Mouse (Mus musculus): ENCODE results near the gene Nxph4. TPM values are rescaled to one million over a fixed set of nuclear protein-coding genes. Genes with fewer than 3 reads are reported as not detected.

Gene Nxph4
- total RNA-seq, 1 experiment from 2014 or later: not detected

DNA sequence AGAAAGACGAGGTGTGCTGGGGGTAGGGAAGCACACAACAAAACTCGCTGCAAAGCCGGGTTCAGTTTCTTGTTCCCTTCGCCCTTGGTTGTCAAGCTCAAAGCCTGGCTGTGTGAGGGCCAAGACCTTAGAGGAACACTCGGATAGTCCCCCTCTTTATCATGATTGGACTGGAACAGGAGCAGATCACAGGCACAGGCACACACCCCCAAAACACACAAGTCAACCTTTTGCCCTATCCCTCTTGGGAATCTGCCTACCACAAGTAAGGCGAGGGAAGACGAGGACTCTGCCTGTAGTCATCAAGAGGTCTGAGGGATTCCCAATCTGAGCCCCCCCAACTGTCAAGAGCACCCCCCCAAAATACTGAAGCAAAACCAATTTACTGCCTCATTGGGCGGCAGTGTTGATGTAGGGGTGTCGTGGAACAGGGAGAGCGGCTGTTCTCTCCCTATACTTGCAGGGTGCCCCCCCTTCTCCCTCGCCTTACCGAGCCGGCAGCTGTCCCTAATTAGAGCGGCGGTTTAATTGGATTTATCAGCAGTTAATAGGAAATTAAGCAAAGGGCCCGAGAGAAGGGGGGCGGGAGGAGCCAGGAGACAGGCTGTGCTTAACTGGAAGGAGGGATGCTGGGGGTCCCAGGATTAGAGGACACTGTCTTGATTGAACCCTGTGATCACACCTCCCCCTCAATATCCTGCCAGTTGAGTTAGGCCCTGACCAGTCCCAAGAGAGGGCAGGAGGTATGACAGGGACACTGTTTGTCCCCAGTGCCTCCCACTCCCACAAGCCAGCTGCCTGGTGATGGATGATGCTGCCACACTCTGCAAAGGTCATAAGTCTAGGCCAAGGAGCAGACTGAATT, 24.3 kb downstream of the Nxph4 start:
- no peak for ATAC-seq (replicated peaks in 1 of 2; ENCODE audit: insufficient read depth in 1 of 2, low FRiP score in 2 of 2, low TSS enrichment in 1 of 2, low read depth in 1 of 2, poor library complexity in 2 of 2, severe bottlenecking in 2 of 2)

DNA sequence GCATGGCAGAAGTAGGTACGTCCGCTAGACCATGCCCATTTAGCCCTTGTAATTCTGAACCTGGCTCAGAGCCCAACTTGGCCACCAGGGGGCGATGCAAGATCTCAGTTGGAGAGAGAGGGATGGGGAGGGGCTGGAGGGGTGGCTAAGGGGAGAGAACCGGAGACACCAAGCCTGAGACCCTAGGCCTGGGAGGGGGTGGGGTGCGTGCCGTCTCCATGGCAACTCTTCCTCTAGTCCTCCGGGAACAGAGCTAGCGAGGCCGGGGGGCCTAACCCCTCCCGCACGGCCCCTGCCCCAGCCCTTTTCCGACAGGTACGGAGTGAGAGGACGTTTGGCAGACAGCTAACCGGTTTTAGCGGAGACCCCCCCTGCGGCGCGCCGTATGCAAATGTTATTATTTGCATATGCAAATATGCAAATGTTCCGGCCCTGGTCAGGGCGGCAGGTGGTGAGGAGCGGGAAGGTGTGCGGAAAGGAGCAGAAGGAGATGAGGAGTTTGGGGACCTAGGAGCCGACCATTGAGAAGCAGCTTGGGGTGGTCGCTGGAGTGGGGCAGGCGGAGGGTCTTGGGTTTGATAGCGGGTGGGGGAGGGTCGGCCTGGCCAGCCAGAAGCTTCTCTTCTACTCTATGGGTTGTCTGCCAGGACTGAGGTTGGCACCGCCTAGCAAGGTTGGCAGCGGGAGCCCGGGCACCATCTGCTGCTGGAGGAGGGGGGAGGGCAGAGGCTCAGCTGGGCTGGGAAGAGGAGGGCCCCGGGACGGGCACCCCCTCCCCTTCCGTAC, 25.1 kb downstream of the Nxph4 start:
- ATAC-seq (replicated peaks in 1 of 2; ENCODE audit: insufficient read depth in 1 of 2, low FRiP score in 2 of 2, low TSS enrichment in 1 of 2, low read depth in 1 of 2, poor library complexity in 2 of 2, severe bottlenecking in 2 of 2): peak; percentile 13 to 54; a peak in 2 of 4 replicates

DNA sequence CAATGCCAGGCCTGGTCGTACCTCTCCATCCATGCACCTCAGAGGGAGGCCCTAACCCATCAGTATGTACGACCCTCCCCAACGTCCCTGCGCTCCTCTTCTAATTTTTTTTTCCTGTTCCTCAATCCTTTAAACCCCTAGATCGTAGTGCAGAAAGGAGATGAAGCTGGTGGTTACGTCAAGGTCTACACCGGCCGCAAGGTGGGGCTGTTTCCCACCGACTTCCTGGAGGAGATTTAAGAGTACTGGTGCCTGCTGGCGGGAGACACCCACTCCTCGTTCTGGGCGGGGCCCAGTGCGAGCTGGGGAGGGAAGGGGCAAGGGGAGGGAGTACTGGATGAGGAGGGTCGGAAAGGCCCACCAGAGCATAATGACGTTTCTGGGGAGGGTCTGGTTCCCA, 26.1 kb downstream of the Nxph4 start:
- peak; percentile 34 to 36 for ATAC-seq (replicated peaks in 1 of 2; ENCODE audit: insufficient read depth in 1 of 2, low FRiP score in 2 of 2, low TSS enrichment in 1 of 2, low read depth in 1 of 2, poor library complexity in 2 of 2, severe bottlenecking in 2 of 2)

DNA sequence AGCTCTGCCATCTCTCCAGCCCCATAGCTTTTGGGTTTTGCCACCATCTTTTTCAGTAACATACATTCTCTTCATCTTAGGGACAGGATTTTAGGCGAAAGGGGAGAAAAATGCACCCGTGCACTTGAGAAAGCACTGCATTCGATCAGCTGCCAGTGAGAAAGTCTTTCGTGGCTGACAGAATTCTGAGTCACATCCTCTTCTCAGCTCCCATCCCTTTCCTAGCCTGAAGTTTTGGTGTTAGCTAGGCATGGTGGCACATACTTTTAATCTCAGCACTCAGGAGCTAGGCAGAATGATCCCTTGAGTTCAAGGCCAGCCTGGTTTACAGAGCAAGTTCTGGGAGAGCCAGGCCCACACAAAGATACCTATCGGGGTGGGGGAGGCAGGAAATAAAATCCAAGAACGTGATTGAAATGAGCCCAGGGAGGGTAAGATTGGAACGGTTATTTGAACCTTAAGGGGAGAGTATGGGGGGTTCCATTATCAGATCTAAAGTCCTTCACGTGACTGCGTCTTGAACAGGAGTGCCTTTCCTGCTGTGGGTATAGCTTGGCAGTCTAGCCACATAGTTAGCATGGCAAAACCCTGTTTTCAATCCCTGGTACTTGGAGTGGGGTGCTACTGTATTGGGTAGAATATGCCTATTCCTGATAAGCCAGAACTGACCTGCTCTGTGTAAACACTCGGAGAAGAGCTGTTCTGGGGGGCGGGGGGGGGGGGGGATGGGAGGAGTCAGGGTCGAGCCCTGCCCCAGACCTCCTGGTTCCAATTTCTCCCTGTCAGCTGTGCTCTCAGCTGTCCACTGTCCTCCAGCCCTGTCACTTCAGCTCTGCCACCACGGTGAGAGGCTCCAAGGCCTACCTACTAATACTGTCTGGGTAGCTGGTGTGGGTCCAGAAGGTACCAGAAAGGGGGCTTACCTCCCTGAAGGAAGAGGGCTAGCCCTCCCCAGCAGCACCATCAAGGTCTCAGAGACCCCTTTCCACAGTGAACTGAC, 33.2 kb downstream of the Nxph4 start, which contains the start of gene Stac3:
Gene Stac3 (plus strand): TSS at position 793 of the 1,000 bp plus-strand sequence.
- no peak for ATAC-seq (replicated peaks in 1 of 2; ENCODE audit: insufficient read depth in 1 of 2, low FRiP score in 2 of 2, low TSS enrichment in 1 of 2, low read depth in 1 of 2, poor library complexity in 2 of 2, severe bottlenecking in 2 of 2)

DNA sequence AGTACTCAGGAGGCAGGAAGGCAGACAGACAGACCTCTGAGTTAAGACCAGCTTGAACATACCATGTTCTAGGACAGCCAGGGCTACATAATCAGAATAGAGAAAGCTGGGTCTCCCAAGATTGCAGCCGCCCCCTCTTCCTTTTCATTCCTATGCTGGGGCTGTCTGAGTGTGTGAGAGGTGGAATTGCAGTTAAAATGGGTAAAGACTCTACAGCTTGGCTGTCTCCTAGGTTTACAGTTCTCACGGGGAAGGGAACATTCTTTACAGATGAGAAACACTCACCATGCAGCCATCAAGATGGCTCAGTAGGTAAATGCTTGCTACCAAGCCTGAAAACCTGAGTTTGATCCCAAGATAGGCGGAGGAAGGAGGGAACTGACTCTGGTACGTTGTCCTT, 34.3 kb downstream of the Nxph4 start:
- ATAC-seq (replicated peaks in 1 of 2; ENCODE audit: insufficient read depth in 1 of 2, low FRiP score in 2 of 2, low TSS enrichment in 1 of 2, low read depth in 1 of 2, poor library complexity in 2 of 2, severe bottlenecking in 2 of 2): no peak

DNA sequence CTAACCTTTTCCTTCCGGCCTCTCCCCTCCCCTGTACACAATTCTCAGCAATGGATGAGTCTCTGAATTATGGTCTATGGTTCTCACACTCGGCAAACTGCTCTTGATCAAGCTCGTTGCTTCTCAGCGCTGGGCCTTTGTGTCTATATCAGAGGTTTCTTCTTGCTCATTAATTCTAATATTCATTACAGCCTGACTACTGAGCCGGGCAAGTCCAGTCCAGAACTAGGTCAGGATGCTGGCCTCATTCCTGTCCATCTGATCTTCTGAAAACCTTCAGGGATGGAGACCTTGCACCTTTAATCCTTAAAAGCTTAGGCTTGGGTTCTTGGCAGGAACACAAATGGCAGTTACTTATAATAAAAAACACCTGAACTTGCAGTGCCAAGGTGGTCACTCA, 34.8 kb downstream of the Nxph4 start:
- no peak for ATAC-seq (replicated peaks in 1 of 2; ENCODE audit: insufficient read depth in 1 of 2, low FRiP score in 2 of 2, low TSS enrichment in 1 of 2, low read depth in 1 of 2, poor library complexity in 2 of 2, severe bottlenecking in 2 of 2)

DNA sequence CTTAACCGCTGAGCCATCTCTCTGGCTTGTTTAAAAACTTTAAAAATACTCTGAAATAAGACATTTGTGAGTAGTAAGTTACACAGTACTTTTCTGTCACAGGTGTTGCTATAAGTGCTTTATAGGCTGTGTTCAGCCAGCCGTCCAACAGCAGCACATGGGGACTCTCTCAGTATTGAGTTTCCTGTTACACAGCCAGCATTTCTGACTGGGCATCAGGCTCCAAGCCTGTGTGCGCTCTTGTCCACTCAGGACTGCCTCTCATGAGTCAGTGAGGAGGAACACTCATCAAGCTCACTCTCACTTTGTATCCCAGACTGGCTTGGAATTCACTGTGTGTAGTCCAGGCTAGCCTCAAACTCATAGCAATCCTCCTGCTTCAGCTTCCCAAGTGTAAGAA, 38.2 kb downstream of the Nxph4 start:
- ATAC-seq (replicated peaks in 1 of 2; ENCODE audit: insufficient read depth in 1 of 2, low FRiP score in 2 of 2, low TSS enrichment in 1 of 2, low read depth in 1 of 2, poor library complexity in 2 of 2, severe bottlenecking in 2 of 2): no peak

DNA sequence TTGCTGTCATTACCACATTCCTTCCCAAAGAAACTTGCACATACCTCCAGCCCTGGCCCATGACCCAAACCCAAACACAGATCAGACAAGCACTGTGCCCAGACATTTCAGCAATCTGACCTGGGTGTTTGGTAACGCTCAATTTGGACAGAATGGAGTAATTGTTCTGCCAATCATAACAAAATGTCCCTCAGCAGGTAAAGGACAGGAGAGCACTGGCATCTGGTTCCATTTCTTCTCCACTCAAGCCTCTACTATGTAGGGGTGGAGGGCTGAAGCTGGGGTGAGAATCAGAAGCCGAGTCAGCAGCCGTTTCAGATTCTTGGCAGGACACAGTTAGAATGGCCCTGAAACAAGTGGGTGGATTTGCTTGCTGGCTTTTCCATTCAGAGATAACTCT, 42.2 kb downstream of the Nxph4 start:
- no peak for ATAC-seq (replicated peaks in 1 of 2; ENCODE audit: insufficient read depth in 1 of 2, low FRiP score in 2 of 2, low TSS enrichment in 1 of 2, low read depth in 1 of 2, poor library complexity in 2 of 2, severe bottlenecking in 2 of 2)

DNA sequence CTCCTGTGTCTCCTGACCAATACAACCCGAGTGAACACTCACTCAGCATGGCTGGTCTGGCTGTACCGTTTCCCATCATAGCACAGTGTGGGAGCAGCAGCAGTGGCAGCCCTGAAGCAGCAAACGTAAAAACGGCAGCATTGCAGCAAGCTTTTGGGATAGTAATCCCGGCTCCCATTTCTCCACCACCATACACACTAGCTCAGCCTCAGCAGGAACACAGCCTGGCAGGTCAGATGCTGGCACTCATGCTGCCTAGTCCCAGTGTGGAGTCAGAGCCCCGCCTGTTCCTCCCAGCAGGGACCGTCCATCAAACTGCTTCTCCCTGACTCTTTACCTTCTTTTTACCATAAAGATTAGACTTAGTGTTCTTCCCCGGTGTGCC, 43.2 kb downstream of the Nxph4 start:
- ATAC-seq (replicated peaks in 1 of 2; ENCODE audit: insufficient read depth in 1 of 2, low FRiP score in 2 of 2, low TSS enrichment in 1 of 2, low read depth in 1 of 2, poor library complexity in 2 of 2, severe bottlenecking in 2 of 2): no peak

DNA sequence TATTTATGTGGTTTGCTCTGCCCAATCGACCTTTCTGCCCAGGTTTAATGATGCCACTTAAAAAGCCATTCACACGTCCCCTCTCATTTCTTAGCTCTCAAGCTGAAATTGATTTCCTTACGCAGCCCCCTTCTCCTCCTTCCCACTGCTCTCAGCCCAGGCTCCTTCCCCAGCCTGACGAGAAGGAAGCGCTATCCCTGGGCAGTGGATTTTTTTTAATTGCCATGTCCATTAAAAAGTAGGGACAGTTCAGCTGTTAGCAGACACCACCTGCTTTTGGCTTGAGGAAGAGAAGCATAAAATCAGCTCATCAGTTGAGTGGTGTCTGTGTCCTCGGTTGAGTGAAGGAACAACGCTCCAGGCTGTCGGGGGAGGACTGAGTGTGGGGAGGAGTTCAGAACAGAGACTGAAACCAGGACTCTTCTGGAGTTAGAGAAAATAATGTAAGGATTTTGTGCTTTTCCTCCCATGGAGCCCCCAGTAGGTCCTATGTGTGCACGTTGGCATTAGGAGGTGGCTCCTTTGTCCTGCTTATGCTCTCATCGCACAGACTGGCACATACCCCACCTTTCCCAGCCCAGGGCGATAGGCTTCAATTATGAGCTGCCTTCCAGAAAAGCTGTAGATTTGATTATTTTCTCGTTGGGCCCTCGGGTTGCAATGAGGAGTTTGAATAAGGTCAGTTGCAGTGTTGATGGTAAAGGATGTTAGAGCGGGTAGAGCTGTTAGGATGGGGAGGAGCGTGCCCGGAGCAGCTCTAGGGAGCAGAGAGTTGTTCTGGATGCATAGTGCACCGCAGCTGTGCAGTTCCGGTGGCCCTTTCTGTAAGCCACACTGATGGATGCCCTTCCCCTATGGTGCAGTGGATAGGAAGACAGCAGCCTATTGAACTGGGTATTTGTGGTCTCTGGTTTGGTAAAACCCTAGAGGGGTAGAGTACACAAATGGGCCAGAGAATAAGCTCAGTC, 43.9 kb downstream of the Nxph4 start:
- ATAC-seq (replicated peaks in 1 of 2; ENCODE audit: insufficient read depth in 1 of 2, low FRiP score in 2 of 2, low TSS enrichment in 1 of 2, low read depth in 1 of 2, poor library complexity in 2 of 2, severe bottlenecking in 2 of 2): no peak

DNA sequence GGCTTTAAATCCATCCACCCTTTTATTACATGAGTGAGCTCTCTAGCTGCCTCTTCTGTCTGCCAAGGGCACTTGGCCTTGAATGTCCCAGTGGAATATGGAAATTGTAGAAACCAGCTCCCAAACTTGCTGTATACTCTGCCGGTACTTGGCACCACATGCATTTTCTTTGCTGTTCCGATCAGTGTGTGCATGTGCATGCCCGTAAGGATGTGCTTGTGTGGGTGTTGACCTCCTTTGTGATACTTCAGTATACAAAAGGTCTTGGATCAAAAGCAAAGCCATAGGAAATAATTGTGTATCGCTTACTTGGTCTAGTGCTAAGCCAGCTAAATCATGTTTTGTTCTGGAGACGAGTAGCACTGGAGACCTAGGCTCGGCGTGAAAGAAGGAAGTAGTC, 45.5 kb downstream of the Nxph4 start:
- ATAC-seq (replicated peaks in 1 of 2; ENCODE audit: insufficient read depth in 1 of 2, low FRiP score in 2 of 2, low TSS enrichment in 1 of 2, low read depth in 1 of 2, poor library complexity in 2 of 2, severe bottlenecking in 2 of 2): no peak

DNA sequence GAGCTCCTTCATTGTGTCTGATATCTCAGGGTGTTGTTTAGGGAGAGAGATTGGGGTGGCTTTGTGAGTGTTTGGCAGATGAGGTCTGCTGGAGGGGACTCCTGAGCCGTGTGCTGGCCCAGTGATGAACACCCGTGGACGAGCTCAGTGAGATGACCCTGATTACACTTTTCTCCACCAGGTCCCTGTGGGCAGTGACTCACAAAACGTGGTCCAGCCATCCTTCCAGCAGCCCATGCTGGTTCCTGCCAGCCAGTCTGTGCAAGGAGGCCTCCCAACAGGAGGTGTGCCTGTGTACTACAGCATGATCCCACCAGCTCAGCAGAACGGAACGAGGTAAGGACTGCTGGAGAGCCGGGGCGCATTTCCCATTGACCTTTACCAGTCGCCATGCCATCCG, 49.1 kb downstream of the Nxph4 start:
- no peak; a peak in 1 of 4 replicates for ATAC-seq (replicated peaks in 1 of 2; ENCODE audit: insufficient read depth in 1 of 2, low FRiP score in 2 of 2, low TSS enrichment in 1 of 2, low read depth in 1 of 2, poor library complexity in 2 of 2, severe bottlenecking in 2 of 2)

DNA sequence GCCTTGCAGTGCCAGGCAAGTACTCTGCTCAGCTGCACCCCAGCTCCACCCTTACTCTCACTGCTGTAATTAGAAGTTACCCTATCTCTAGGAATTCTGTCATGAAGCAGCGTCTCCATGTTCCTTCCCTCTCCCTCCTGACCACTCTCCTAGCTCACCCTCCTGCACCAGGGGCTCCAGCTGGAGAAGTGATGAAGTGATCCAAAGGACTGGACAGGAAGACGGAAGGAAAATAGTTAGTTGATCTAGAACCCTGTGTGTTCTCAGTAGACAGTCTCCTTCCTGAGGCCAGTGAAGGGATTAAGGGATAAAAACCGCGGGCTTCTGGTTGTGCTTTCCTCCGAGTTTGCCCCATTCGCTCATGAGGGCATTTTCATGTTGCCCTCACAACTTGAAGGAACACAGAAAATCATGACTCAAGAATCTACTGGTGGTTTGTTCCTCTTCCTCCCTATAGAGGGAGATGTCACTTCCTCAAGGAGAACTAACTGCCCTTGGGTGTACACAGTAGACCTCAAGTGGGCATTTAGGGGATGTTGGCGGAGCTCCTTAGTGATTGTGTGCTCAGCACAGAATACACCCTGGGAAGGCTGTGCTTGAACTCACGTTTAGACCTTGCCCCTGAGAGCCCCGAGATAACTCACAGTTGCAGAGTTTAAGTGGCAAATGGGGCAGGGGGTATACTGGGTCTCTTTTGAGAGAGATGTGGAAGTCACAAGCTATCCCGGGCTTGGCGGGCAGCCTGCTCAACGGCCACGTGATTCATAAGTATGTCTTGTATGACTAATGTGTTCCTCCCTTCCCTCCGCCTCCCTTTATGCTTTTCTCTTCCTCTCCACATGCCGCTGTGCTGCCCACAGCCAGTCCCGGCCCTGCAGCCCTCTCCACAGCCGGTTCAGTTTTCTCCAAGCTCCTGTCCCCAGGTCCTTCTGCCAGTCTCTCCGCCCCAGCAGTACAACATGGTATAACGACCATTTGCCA, 53.2 kb downstream of the Nxph4 start:
- ATAC-seq (replicated peaks in 1 of 2; ENCODE audit: insufficient read depth in 1 of 2, low FRiP score in 2 of 2, low TSS enrichment in 1 of 2, low read depth in 1 of 2, poor library complexity in 2 of 2, severe bottlenecking in 2 of 2): peak; percentile 84

DNA sequence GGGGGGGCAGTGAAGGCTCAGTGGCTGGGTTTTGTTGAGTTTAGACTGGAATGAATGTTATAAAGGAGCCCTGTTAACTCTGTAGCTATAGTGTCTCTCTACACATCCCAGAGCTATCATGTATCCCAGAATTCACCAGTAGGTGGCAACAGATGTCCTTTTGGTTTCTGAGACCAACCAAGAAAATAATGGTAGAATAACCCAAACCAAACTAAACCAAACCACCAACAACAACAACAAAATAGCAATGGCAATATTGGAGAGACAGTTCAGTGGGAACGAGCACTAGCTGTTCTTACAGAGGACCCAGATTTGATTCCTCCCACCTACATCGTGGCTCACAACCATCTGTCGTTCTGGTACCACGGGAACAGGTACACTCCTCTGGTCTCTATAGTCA, 55.2 kb downstream of the Nxph4 start:
- no peak for ATAC-seq (replicated peaks in 1 of 2; ENCODE audit: insufficient read depth in 1 of 2, low FRiP score in 2 of 2, low TSS enrichment in 1 of 2, low read depth in 1 of 2, poor library complexity in 2 of 2, severe bottlenecking in 2 of 2)

DNA sequence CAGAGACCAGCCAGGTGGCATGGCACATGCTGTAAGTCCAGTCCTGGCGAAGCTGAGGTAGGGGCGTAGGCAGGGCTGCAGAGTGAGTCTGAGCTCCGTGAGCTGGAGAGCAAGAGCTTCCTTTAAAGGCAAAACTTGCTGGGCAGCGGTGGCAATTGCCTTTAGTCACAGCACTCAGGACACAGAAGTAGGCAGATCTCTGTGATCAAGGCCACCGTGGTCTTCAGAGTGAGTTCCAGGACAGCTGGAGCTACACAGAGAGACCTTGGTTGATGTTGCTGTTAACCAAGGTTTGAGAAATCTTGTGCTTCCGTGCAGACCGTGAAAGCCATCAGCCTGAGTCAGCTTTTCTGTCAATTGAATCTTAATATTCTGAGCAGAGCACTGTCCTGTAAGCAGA, 57.1 kb downstream of the Nxph4 start:
- no peak for ATAC-seq (replicated peaks in 1 of 2; ENCODE audit: insufficient read depth in 1 of 2, low FRiP score in 2 of 2, low TSS enrichment in 1 of 2, low read depth in 1 of 2, poor library complexity in 2 of 2, severe bottlenecking in 2 of 2)

All from hematopoietic stem cell, adult 5-6 weeks (primary cell).